Mouse (Mus musculus) right cerebral cortex, postnatal 4 days (tissue): Measurements from ENCODE around the gene Syn1.

ENCODE experiments used
- DNase-seq: peaks from one replicate; pipeline ENCODE4 v3.0.0-alpha.2; 2022

Gene Syn1

DNA sequence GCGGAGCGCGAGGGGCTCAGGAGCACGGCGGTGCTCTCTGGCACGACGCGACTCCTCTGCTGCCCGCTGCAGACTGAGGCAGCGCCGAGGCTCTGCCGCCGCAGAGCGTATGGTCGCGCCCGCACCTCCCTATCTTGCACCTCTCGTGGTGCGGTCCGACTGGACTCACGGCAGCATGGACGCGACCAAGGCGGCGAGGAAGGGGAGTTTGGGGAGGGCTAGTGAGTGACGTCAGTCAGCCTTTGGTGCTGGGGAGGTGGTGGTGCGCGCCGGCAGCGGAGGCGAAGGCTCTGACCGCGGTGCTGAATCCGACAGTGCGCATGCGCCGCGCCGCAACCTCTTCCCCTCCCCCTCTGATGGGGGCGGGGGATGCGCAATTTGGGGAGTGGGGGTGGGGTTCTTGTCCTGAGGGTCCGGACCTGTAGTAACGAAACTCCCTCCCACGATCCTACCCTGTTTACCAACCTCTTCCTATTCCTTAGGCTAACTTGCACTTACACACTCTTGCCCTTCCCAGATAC, at the start of gene Syn1:
TSS of gene Syn1 (minus strand) at position 161 of the 521 bp plus-strand sequence.
- peak; percentile 76 for DNase-seq

DNA sequence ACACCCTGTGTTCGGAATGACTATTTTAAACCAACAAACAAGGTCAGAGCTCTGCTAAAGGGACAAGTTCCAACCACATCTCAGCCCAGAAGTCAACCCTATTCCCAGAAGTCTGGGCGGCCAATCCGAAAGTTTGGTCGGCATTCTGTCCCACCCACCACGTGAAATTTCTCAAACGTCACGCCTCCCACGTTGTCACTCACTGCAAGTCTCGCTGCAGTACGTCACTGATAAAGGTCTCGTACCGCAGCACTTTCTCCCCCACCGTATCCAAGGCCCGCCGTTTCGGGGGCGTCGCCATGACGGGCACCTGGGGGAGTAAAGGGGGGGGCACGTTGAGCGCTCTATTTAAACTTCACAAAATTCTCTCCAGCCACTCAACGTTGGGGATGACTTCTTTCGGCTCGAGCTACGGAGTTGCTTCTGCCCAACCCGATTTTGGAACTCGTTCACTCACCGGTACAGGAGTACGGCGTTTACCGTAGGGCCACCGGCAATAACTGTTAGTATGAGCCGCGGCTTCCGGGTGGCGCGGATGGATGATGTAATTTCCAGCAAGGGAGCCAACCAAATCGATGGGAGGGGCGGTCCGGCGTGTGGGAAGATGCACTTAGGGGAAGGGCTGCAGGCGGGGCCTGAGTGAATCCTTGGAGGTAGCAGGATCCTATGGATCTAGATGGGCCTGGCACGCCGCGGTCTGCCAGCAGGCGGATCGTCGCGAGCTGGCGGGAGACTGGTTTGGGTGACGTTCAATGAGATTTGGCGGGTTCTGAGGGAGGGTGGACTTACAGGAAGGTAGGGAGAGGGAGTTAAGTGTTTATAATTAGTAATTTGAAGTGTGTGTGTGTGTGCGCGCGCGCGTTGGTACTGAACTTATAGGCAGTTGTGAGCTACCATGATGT, 40.9 kb upstream of the Syn1 start, which contains the start of gene Uxt:
TSS of gene Uxt (minus strand) at position 541 of the 902 bp plus-strand sequence.
- DNase-seq, result peak; percentile 84

DNA sequence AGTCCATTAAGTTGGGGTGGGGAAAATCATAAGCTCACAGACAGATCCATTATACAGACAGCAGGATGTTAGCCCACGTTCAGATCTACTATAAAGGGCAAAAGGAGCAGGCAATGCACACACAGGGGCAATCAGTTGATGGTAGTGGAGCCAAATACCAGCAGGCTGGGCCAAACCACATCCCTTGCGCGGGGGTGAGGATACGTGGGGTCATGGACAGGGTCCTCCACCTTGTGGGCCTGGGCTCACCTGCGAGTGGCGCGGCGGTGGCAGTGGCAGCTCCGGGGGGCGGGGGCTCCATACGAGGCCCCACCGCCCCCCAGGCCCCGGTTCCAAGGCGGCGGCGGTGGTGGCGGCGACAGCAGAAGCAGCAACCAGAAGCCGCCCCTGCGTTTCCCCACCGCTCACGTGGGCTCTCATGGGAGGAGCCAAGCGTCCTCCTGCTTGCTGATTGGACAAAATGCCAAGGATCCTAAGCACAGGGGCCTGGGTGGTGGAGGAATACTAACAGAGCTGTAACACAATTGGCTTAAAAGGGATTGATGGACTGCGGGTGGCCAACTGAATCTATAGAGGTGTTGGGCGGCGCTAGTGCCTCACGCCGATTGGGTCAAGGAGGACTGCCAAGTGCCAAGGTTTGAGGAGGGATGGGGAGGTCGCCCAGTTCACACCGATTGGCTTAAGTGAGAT, 29.5 kb upstream of the Syn1 start, which contains the start of gene Elk1:
TSS of gene Elk1 (minus strand) at position 418 of the 690 bp plus-strand sequence.
- DNase-seq, result peak; percentile 63

DNA sequence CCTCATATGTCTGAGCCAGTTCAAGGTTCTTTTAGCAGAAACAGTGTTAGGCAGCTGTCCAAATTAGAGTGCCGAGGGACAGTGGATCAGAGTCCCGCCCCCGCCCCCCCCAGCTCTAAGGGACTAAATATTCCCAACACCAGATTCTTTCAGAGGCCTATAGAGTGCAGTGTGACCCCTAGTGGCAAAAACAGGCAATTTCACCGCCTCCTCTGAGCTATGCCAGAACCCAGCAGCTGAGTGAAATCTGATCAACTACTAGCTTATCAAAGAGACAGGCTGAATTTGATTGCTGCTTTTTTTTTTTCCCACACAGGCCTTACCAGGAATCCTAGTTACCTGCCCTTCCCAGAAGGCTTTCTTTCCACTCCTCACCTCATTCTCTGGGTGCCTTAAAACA, 25.3 kb upstream of the Syn1 start:
- DNase-seq, result peak; percentile 48

DNA sequence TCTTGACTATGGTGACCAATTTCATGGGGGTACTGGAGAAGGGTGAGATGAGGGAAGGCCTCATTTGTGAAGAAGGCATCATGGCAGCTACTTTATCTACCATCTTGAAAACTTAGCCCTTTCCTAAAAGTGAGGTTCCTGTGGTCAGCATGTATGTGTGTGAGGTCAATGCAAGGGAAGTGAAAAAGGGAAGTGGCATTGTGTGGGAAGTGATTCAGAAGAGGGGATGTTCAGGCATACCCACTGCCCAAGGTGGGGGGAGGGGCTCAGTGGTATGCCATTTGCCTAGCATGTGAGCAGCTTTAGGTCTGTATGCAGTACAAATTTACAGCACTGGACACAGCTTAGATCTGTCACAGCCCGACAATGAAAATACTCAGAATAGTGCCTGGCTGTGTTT, 11.2 kb upstream of the Syn1 start:
- no peak for DNase-seq

DNA sequence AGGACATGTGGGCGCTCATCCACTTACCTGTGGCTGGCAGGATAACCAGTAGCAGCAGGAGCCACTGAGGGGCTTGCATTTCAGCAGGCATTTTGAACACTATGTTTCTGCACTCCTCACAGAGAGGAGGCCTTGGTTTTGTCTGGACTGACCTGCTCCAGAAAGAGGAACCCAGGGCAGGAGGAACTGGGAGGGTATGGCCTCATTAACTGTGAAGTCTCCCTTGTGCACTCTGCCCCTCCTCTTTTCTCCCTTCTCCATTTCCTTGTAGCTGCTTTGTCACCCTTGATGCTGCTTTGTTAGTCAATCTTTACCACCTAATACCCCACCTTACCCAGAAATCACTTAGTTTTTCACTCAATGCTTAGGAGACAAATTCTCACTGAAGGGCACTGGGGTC, 10.6 kb upstream of the Syn1 start, which contains the start of gene Cfp:
TSS of gene Cfp (minus strand) at position 192 of the 400 bp plus-strand sequence.
- no peak for DNase-seq

DNA sequence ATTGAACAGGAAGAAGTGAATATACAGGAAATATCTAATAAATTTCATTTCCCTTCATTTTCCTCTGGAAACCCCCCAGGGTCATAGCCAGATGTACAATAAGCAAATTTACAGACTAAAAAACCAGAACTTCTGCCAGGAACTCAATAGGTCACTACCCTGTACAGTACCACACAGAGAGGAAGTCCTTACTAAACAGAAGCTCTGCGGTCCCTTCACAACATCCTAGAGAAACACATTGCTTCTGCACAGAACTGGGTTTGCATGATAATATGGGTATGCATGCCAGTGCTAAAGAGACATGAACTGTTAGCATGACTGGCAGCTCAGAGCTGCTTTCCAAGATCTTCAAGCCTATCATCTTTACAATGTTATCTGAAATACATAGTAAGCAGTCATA, 9.1 kb upstream of the Syn1 start:
- no peak for DNase-seq

DNA sequence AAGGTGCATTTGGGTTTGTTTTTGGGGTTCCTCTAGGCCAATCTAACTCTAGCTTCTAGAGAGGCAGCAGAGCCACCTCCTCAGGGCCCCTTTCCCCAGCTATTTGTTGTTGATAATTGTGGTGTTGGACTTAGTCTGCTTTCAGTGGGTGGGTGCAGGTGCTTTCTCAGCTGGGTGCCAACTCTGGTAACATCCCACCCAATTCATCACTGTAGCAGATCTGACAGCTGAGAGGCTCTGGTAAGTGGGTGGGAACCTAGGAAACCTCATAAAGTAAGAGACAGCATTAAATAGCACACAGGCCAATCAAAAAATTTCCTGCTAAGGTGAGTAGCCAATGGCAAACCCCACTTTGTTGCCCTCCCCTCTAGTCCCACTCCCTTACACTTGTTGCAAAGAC, 4.2 kb upstream of the Syn1 start:
- DNase-seq, result no peak

DNA sequence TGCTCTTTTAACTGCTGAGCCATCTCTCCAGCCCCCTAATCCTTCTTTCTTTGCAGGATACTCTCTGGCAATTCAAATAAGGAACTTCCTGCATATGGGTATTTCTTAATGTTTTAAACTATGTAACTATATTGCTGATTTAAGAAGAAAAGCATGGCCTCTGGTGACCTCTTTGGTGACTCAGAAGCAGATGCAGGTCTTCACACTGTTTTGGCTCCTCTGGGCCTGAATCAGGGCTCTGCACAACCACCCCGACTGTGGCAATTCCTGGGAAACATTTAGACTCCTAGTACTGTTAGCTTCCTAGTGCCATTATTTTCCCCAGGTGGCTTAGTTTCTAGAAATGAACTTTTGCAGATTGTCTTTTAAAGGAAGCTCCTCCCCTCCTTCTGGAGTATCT, 2.7 kb upstream of the Syn1 start:
- DNase-seq, result no peak

DNA sequence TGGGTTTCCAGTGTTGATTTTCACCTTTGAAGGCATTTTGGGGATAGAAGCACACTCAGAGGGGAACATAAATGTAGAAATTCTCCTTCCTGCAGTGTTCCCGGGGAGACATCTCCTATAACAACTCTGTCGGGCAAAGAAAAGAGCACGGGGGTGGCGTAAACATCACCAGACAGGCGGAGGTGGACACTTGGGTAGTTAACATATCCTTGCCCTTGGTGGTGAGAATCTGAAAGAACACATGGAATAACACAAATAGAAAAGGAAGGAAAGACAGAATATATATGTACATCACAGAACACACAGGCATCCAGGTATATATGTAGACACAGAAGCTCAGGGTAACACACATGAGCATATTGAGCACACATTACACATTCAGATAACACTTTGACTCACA, 562 bp upstream of the Syn1 start:
- no peak for DNase-seq

DNA sequence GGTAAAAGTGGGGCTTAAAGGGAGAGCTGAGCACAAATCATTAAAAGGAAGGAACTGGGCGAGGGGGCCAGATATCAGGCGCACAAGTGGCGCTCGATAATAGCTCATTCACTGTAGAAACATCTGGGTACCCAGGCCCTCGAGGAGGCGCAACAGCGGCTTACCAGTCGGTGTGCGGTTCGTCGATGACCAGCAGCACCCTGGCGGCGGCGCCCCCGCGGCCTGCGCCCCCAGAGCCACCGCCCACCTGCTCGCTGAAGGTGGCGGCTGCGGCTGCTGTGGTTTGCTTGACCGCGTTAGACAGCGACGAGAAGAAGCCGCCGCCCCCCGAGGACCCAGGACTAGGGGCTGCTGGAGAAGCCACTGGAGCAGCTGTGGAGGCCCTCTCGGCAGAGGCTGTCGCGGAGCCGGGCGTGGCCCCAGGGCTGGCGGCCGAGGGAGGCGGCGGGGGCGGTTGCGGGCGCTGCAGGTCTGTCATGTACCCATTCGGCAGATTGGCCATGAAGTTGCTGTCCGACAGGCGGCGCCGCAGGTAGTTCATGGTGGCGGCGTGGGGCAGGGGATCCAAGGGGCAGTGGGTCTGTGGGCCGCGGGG, 458 bp downstream of the Syn1 start:
- peak; percentile 22 for DNase-seq

DNA sequence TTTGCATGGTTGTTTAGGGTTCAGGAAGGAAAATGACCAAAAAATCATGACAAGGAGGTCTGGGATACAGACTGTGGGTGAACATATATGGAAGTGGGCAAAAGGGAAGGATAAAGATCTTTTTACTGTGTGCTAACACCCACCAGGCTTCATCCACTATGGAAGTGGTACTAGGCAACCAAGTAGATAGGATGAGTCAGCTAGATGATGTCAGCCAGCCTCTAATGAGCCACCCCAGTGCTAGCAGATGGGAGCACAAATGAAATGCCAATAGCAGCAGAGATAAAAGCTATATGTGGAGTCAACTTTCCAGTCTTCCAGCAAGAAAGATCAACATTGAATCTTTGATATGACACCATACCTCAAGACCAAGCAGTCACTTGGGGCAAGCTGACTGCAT, 5.7 kb downstream of the Syn1 start:
- no peak for DNase-seq

DNA sequence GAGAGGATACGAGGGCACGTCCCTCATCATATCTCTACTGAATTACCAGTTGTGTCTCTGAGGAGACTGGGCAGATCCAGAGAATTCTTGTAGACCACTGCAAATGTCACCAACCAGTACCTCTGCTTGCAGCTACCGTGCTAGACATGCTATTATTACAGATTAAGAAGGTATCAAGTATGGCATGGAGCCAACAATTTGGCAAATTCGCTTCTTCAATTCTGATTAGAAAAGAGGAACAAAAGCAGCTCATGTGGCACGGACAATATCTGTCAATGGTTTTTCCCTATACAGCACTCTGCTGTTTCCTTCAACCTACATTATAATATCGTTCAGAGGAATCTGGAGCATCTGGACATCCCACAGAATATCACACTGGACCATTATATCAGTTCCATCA, 7.1 kb downstream of the Syn1 start:
- DNase-seq, result no peak

DNA sequence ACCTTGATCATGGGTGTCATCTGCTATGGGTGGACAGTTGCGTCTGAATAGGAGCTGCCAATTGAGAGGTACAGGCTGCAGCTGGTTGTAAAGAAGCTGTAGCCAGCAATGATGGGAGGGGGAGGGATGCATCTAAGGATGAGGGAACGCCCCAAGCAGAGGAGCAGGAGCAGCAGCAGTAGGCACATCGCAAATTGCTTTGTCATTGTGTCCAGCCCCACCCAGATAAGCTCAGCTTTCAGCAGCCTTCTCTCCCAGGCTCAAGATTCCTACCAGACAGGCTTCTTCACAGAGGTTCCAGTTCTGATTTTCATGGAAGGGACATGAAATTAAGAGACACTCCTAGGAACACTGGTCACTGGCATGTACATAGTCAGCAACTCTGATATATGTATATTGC, 10.7 kb downstream of the Syn1 start:
- DNase-seq, result no peak

DNA sequence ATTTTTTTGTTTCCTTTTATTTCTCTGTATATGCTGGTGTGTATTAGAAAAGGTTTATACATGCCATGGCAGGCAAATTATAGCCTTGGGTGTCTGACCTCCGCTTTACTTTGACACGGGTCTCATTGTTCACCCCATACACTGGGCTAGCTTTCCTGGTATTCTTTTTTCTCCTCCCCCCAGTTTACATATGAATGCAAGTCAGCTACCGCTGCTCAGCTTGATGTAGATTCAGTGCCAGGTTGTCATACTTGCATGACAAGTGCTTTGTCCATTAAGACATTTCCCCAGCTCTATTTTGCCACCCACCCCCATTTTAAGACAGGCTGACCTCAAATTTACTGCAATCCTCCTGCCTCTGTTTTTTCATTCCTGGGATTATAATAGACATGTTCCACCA, 45.6 kb downstream of the Syn1 start:
- DNase-seq, result no peak

DNA sequence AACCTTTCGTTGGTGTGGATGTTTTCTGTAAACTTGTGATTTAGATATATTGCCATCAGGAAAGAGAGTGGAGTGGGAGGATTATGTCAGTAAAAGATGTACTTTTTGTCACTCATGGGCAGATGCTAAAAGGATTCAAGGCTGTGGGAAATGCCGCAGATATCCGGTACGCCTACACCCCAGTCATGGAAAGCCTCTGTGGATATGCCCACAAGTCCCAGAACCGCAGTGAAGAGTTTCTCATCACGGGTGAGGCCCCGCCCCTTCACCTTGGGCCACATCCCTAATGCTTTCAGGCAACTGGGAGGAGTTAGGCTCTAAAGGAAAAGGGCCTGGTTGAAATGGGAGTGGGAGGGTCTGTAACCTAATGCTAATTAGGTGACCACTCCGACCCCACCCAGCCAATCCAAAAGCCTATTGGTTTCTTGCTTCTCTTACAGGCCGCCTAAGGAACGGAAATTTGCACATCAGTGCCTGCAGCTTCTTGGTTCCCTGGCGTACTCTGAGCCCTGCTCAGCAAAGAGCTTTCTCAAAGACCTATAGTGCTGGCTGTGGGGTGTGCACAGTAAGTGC, 47.8 kb downstream of the Syn1 start:
- DNase-seq, result no peak

DNA sequence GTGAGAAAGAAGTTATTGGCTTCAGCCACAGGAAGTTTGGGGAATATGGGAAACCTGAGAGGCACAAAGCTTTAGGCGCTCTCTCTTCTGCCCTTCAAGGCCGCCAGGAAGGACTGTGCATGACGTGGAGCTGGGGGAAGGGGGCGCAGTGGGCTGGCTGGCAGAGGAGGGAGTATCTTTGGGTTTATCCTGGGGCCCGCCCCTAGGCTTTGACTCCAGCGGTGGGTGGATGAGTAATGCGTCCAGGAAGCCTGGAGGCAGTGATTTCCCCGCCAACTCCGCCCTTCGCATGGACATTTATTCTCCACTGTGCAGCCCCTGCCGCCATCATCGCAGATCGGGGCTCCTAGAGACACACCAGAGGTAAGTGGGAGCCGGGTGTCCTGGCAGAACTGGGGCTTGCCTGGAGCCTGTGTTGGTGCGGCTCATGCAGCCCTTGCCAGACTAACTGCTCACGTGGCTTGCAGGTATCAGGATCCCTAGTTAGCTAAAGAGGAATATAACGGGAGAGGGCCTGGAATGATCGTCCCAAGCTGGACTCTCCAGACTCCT, 50.8 kb downstream of the Syn1 start, which contains the start of gene Timp1:
TSS of gene Timp1 (plus strand) at position 205 of the 552 bp plus-strand sequence.
- no peak for DNase-seq

DNA sequence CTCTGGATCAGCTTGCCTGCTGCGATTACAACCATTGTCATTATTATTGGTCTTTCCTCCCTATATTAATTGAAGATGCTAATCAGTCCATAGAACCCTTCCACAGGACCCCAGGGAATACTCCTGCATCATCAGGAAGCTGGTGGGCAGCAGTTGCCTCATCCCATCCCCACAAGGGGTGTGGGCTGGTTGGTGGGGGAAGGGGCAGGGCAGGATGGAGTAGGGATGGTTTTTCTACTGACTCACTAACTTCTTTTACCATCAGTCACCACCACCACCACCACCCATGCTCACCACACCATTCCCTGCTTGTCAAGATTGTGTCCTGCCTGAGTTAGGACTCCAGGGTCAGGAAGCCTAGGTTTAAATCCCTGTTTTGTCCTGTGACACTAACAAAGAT, 51.6 kb downstream of the Syn1 start:
- no peak for DNase-seq

DNA sequence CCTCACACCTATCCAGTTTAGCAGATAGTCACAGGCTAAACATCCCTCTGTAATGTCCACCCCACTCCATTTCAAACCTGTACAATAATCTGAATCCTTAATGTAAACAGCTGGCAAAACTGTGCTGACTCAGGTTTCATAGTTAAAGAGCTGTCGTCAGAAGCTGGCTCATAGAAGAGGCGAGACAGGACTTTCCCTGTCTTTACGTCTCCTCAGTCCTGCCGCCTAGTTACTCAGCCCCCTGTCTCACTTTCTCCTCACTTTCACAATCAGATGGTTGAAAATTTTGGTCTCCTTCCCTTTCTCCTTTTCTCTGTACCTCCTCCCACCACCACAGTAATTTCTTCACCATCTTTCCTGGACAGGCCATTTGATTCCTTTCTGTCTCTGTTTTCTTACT, 52.7 kb downstream of the Syn1 start:
- DNase-seq, result no peak

DNA sequence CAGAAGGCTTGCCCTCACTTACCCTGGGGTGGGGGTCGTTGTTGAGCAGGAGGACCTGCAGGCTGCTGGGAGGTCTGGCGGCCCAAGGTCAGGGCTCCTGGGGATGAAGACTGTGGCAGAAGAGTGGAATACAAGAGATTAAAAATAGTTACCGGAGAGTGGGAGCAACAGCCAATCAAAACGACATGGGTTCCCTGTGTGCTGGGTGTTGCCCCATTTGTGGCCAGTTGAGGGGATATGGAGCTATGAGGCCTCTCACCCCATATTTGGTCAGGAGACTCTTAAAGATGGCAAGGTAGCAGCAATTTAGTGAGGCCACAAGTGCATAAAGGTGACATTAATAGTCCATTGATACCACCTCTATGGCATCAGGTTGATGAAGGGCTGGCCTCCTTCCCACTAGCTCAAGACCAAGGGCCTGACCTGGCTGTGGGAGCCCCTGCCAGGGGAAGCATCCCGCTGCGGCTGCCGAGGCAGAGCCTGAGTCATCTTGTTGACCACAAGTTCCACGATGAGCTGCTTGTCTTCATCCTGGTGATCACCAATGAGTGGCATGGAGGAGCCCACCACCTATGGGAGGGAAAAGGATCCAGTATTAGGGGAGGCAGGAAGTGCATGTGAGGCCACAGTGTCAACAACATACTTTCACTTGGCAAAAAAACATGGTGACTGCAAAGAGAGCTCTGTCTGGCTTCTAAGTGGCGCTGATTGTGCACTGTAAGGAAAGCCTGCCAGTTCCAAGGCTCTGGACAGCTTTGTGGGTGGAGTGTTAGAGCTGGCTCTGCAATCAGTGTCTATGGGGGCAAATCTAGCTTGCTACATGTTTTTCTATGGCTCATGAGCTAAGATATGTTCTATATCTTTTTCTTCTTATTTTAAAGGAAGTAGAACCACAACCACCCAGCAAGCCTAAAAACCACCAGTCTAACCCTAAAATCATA, 57.4 kb downstream of the Syn1 start:
- DNase-seq, result no peak
